Mouse (Mus musculus) central nervous system, embryonic 14 days (tissue): ENCODE data around the gene Mast3. TPM values are rescaled to one million over a fixed set of nuclear protein-coding genes. Genes with fewer than 3 reads are reported as not detected.

Source experiments
- polyA plus RNA-seq: library from polyadenylated mRNA; depleted of rRNA; stranded (reverse); fragments of >200 nt; gene quantifications from 2 replicates; pipeline ENCODE4 v1.2.3, GENCODE M21; 2012; rRNA removed

The Mast3 gene
- polyA plus RNA-seq = 34.8 and 40.4 TPM in 2 replicates

GRCm38 (mm10) chr8:70804481-70805206 lies at the start of gene Mast3:
Gene Mast3, minus strand, starts transcription at chr8:70805054.

GRCm38 (mm10) chr8:70839408-70840351 lies 34.8 kb upstream of the Mast3 start, which contains the start of gene Arrdc2:
Gene Arrdc2, minus strand, starts transcription at chr8:70839720.

DNA sequence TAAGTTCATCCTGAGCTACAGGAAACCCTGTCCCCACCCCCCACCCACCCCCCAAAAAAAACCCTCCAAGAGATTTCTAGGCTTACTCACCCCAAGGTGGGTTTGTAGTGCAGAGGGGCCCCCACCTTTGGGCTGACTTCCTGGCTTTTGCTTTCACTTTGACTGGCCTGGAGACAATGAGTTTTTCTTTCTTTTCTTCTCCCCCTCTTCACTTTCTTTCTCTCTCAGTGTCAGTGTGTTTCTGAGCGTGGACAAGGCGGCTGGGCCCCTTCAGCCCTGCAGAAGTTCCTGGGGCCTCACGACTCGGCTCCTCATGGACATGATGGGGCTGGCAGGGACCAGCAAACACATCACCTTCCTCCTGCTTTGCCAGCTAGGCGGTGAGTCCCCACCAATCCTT lies 3.4 kb upstream of the Mast3 start, which contains the start of gene Il12rb1:
Il12rb1 (plus strand) TSS at position 211 of the 400 bp plus-strand sequence.

GRCm38 (mm10) chr8:70776496-70777444 lies 28.1 kb downstream of the Mast3 start, which contains the start of gene Pik3r2:
Gene Pik3r2, minus strand, starts transcription at chr8:70776713.

GRCm38 (mm10) chr8:70760775-70761406 lies 44.0 kb downstream of the Mast3 start, which contains the start of gene Mpv17l2:
Gene Mpv17l2, minus strand, starts transcription at chr8:70760946.

DNA sequence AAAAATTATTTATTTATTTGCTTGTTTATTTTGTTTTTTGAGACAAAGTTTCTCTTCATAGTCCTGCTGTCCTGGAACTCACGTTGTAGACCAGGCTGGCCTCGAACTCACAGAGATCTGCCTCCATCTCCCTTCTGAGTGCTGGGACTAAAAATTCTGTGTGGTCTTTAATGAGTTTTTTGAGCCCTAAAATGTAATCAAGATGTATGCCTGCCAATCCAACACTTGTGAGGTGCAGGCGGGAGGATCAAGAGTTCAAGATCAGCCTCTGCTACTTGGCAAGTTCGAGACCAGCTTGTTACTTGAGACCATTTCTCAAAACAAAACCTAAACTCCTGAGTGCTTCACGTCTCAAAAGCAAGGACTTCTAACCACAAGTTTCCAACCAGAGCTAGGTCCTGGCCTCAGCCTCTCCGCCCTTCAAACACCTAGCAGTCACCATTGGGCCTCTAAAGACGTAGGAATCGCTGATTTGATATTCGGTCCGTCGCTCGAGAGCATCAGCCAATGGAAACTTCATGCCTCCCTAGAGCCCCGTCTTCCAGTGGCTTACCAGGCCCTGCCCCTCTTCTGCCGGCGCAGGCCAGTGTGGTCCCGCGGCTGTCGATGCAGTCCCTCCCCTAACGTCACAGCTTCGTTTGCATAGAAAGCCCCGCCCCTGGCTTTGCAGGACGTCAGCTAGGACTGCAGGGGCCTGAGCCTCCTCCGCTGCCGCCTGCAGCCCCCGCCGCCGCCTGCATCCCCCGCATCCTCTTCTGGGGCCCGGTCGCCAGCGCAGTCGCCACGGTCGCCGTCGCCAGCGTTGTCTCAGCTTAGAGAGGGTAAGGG lies 50.6 kb downstream of the Mast3 start, which contains the start of gene Rab3a:
Rab3a (plus strand) TSS at position 637 of the 828 bp plus-strand sequence.

Other genes with a start within 250 kb of the Mast3 start
- gene Isyna1, start 210.7 kb downstream of the Mast3 start, polyA plus RNA-seq = 143 and 177 TPM in 2 replicates
- 183 and 213 TPM in 2 replicates for gene Ssbp4, start 196.2 kb downstream of the Mast3 start, polyA plus RNA-seq
- gene Lrrc25, start 188.9 kb downstream of the Mast3 start, polyA plus RNA-seq = 1.6 TPM in 2 replicates
- 0.19 and 0.29 TPM in 2 replicates for gene Gdf15, start 172.6 kb downstream of the Mast3 start, polyA plus RNA-seq
- gene Pgpep1, start 144.7 kb downstream of the Mast3 start, polyA plus RNA-seq = 59.2 and 61.0 TPM in 2 replicates
- 183 and 207 TPM in 2 replicates for gene Lsm4, start 131.8 kb downstream of the Mast3 start, polyA plus RNA-seq
- 210 and 211 TPM in 2 replicates for gene Jund, start 106.1 kb downstream of the Mast3 start, polyA plus RNA-seq
- gene Iqcn, start 101.6 kb downstream of the Mast3 start, polyA plus RNA-seq = 0.08 and 0.10 TPM in 2 replicates
- gene Gm3336, start 86.5 kb downstream of the Mast3 start, polyA plus RNA-seq = not detected in 2 replicates
- 0.53 and 0.63 TPM in 2 replicates for gene Pde4c, start 81.3 kb downstream of the Mast3 start, polyA plus RNA-seq
- 325 and 328 TPM in 2 replicates for gene Rab3a, start 50.4 kb downstream of the Mast3 start, polyA plus RNA-seq
- 29.6 and 30.7 TPM in 2 replicates for gene Mpv17l2, start 44.1 kb downstream of the Mast3 start, polyA plus RNA-seq
- 130 and 142 TPM in 2 replicates for gene Pik3r2, start 28.3 kb downstream of the Mast3 start, polyA plus RNA-seq
- gene Il12rb1, start 3.4 kb upstream of the Mast3 start, polyA plus RNA-seq = 0.09 and 0.25 TPM in 2 replicates
- 25.9 and 29.4 TPM in 2 replicates for gene Arrdc2, start 34.7 kb upstream of the Mast3 start, polyA plus RNA-seq
- gene Kcnn1, start 58.2 kb upstream of the Mast3 start, polyA plus RNA-seq = 27.1 and 32.0 TPM in 2 replicates
- 99.2 and 103 TPM in 2 replicates for gene Ccdc124, start 68.9 kb upstream of the Mast3 start, polyA plus RNA-seq
- 1.3 and 1.4 TPM in 2 replicates for gene Slc5a5, start 87.7 kb upstream of the Mast3 start, polyA plus RNA-seq
- 3,162 and 3,295 TPM in 2 replicates for gene Rpl18a, start 92.4 kb upstream of the Mast3 start, polyA plus RNA-seq
- 64.2 and 71.1 TPM in 2 replicates for gene Map1s, start 100.9 kb upstream of the Mast3 start, polyA plus RNA-seq